Mouse (Mus musculus): ENCODE data around the gene Gm20708. TPM values are rescaled to one million over a fixed set of nuclear protein-coding genes. Genes with fewer than 3 reads are reported as not detected.
"Not testable (repeated sequence)": the region's sequence is repeated elsewhere in the genome, so short reads cannot be mapped to it uniquely, and the experiment has no call there.

Gene Gm20708
- total RNA-seq, 2 experiments from 2014 or later: 7.0 TPM; not detected in 1

- no peak for ATAC-seq (replicated peaks; ENCODE audit: low FRiP score, low TSS enrichment, poor library complexity, severe bottlenecking)
Observed at GRCm38 (mm10) chr11:117828149-117828887, 18.9 kb downstream of the Gm20708 start.

- ATAC-seq (replicated peaks; ENCODE audit: low FRiP score, low TSS enrichment, poor library complexity, severe bottlenecking): peak; percentile 60
Observed at GRCm38 (mm10) chr11:117828888-117829604, 19.6 kb downstream of the Gm20708 start.

- ATAC-seq (replicated peaks; ENCODE audit: low FRiP score, low TSS enrichment, poor library complexity, severe bottlenecking): no peak
Observed at GRCm38 (mm10) chr11:117829671-117830215, 20.3 kb downstream of the Gm20708 start.

GRCm38 (mm10) chr11:117830401-117830800, 20.9 kb downstream of the Gm20708 start:
- ATAC-seq (replicated peaks; ENCODE audit: low FRiP score, low TSS enrichment, poor library complexity, severe bottlenecking): peak; percentile 16

GRCm38 (mm10) chr11:117832086-117832969, 22.9 kb downstream of the Gm20708 start:
- ATAC-seq (replicated peaks; ENCODE audit: low FRiP score, low TSS enrichment, poor library complexity, severe bottlenecking): peak; percentile 50

GRCm38 (mm10) chr11:117833509-117833908, 24.0 kb downstream of the Gm20708 start:
- ATAC-seq (replicated peaks; ENCODE audit: low FRiP score, low TSS enrichment, poor library complexity, severe bottlenecking): not testable (repeated sequence)

GRCm38 (mm10) chr11:117834086-117834485, 24.6 kb downstream of the Gm20708 start:
- no peak for ATAC-seq (replicated peaks; ENCODE audit: low FRiP score, low TSS enrichment, poor library complexity, severe bottlenecking)

GRCm38 (mm10) chr11:117836306-117836705, 26.8 kb downstream of the Gm20708 start:
- ATAC-seq (replicated peaks; ENCODE audit: low FRiP score, low TSS enrichment, poor library complexity, severe bottlenecking): 0 out of 2 replicates have a peak, but pooled peaks have one; percentile 12

GRCm38 (mm10) chr11:117838572-117838971, 29.1 kb downstream of the Gm20708 start:
- peak; percentile 92 for ATAC-seq (replicated peaks; ENCODE audit: low FRiP score, low TSS enrichment, poor library complexity, severe bottlenecking)

GRCm38 (mm10) chr11:117839021-117839420, 29.6 kb downstream of the Gm20708 start:
- ATAC-seq (replicated peaks; ENCODE audit: low FRiP score, low TSS enrichment, poor library complexity, severe bottlenecking): peak; percentile 14; the same call in 1 of the 2 replicates

GRCm38 (mm10) chr11:117840910-117841309, 31.4 kb downstream of the Gm20708 start:
- no peak for ATAC-seq (replicated peaks; ENCODE audit: low FRiP score, low TSS enrichment, poor library complexity, severe bottlenecking)

- no peak for ATAC-seq (replicated peaks; ENCODE audit: low FRiP score, low TSS enrichment, poor library complexity, severe bottlenecking)
Observed at GRCm38 (mm10) chr11:117843434-117843833, 34.0 kb downstream of the Gm20708 start.

GRCm38 (mm10) chr11:117844997-117845396, 35.5 kb downstream of the Gm20708 start:
- ATAC-seq (replicated peaks; ENCODE audit: low FRiP score, low TSS enrichment, poor library complexity, severe bottlenecking): no peak

GRCm38 (mm10) chr11:117845651-117846050, 36.2 kb downstream of the Gm20708 start:
- no peak for ATAC-seq (replicated peaks; ENCODE audit: low FRiP score, low TSS enrichment, poor library complexity, severe bottlenecking)

- 0 out of 2 replicates have a peak, but pooled peaks have one; percentile 25 for ATAC-seq (replicated peaks; ENCODE audit: low FRiP score, low TSS enrichment, poor library complexity, severe bottlenecking)
Observed at GRCm38 (mm10) chr11:117846640-117847039, 37.2 kb downstream of the Gm20708 start.

- no peak for ATAC-seq (replicated peaks; ENCODE audit: low FRiP score, low TSS enrichment, poor library complexity, severe bottlenecking)
Observed at GRCm38 (mm10) chr11:117847593-117848215, 38.2 kb downstream of the Gm20708 start.

- ATAC-seq (replicated peaks; ENCODE audit: low FRiP score, low TSS enrichment, poor library complexity, severe bottlenecking): peak; percentile 25
Observed at GRCm38 (mm10) chr11:117848271-117848984, 39.0 kb downstream of the Gm20708 start.

GRCm38 (mm10) chr11:117848985-117849671, 39.7 kb downstream of the Gm20708 start, which contains the start of gene Birc5:
Gene Birc5, plus strand, starts transcription at chr11:117849251.
- peak; percentile 92 for ATAC-seq (replicated peaks; ENCODE audit: low FRiP score, low TSS enrichment, poor library complexity, severe bottlenecking)

All from megakaryocyte-erythroid progenitor cell, adult 5-6 weeks (primary cell).